Mouse (Mus musculus): ENCODE data around the gene Klhl12. TPM values are rescaled to one million over a fixed set of nuclear protein-coding genes. Genes with fewer than 3 reads are reported as not detected.

Klhl12 gene
- 34.3 to 37.0 TPM (median 34.9 TPM) in 4 replicates for total RNA-seq (2023)

GRCm38 (mm10) chr1:134454904-134455824, at the start of gene Klhl12:
Gene Klhl12 (plus strand): TSS chr1:134455531.

GRCm38 (mm10) chr1:134415168-134415831, 40.0 kb upstream of the Klhl12 start, which contains the start of gene Adipor1:
Gene Adipor1 (plus strand): TSS chr1:134415378.

GRCm38 (mm10) chr1:134494428-134495215, 39.3 kb downstream of the Klhl12 start, which contains the start of gene Rabif:
Gene Rabif (plus strand): TSS chr1:134494648.

Other genes starting within 250 kb of the Klhl12 start
- gene Adora1, start 220.1 kb upstream of the Klhl12 start, total RNA-seq (2023) = not detected in 4 replicates
- not detected in 4 replicates for gene Myog, start 165.5 kb upstream of the Klhl12 start, total RNA-seq (2023)
- gene Ppfia4, start 122.6 kb upstream of the Klhl12 start, total RNA-seq (2023) = 0.72 to 1.4 TPM (median 1.1 TPM) in 4 replicates
- 67.1 to 88.3 TPM (median 69.1 TPM) in 4 replicates for gene Tmem183a, start 93.6 kb upstream of the Klhl12 start, total RNA-seq (2023)
- not detected in 4 replicates for gene 4933406M09Rik, start 69.6 kb upstream of the Klhl12 start, total RNA-seq (2023)
- gene Cyb5r1, start 50.0 kb upstream of the Klhl12 start, total RNA-seq (2023) = 6.6 to 10.5 TPM (median 9.4 TPM) in 4 replicates
- gene Adipor1, start 40.2 kb upstream of the Klhl12 start, total RNA-seq (2023) = 73.5 to 79.8 TPM (median 76.4 TPM) in 4 replicates
- gene Rabif, start 39.1 kb downstream of the Klhl12 start, total RNA-seq (2023) = 19.7 to 20.5 TPM (median 20.2 TPM) in 4 replicates
- not detected in 4 replicates for gene Mgat4e, start 94.2 kb downstream of the Klhl12 start, total RNA-seq (2023)
- 41.8 to 46.0 TPM (median 43.2 TPM) in 4 replicates for gene Kdm5b, start 104.6 kb downstream of the Klhl12 start, total RNA-seq (2023)
- gene Syt2, start 191.1 kb downstream of the Klhl12 start, total RNA-seq (2023) = not detected in 4 replicates

Data from B cell, adult 62 days (primary cell).